7 mouse cellular contexts compared by ENCODE assay signal in genomic region chr6:73247452-73247851, GRCm38 (mm10). TPM values are rescaled to one million over a fixed set of nuclear protein-coding genes. Genes with fewer than 3 reads are reported as not detected.
DNase-seq lines count a peak whose midpoint lies in the region; ATAC-seq lines count a peak whose summit lies in the region.

No protein-coding gene starts in this region.

- peak overlapping the region; percentile 77 for H3K4me2 ChIP-seq in heart, embryonic 15.5 days
- H3K4me2 ChIP-seq in limb, embryonic 13.5 days (replicated peaks) = peak overlapping the region; percentile 73

- peak overlapping the region; percentile 96; the same call in 1 of the 2 replicates for H3K9ac ChIP-seq in heart, embryonic 15.5 days
- H3K9ac ChIP-seq in limb, embryonic 13.5 days = no peak overlapping the region

- DNase-seq in right cerebral cortex, postnatal 4 days = peak; percentile 30
- no peak for DNase-seq in right cerebral cortex, postnatal 25 days
- peak; percentile 77 for DNase-seq in naive thymus-derived CD4-positive, alpha-beta T cell, adult 2 months (ENCODE audit: low read depth)
- no peak for DNase-seq in layer of hippocampus, adult 9-11 months

- H3K27ac ChIP-seq in brown adipose tissue, adult 24 weeks (replicated peaks; ENCODE audit: low read depth, low read length) = no peak overlapping the region
- no peak overlapping the region for H3K27ac ChIP-seq in heart, embryonic 15.5 days
- H3K27ac ChIP-seq in limb, embryonic 13.5 days = no peak overlapping the region

- no peaks in the 10 kb centered on the region for H3K27me3 ChIP-seq in heart, embryonic 15.5 days
- no peaks in the 10 kb centered on the region for H3K27me3 ChIP-seq in limb, embryonic 13.5 days

- H3K9me3 ChIP-seq in heart, embryonic 15.5 days (replicated peaks) = no peaks in the 10 kb centered on the region
- H3K9me3 ChIP-seq in limb, embryonic 13.5 days = no peaks in the 10 kb centered on the region

- 46% methylated on average over 4 of the region's 4 CpGs for WGBS in heart, embryonic 15.5 days
- WGBS in limb, embryonic 13.5 days = 46% methylated on average over 4 of the region's 4 CpGs

- no peak for ATAC-seq in heart, embryonic 15.5 days (replicated peaks; ENCODE audit: insufficient number of reproducible peaks, insufficient read depth, low FRiP score, low read depth)
- no peak for ATAC-seq in limb, embryonic 13.5 days (ENCODE audit: low FRiP score, low read depth)

- H3K36me3 ChIP-seq in heart, embryonic 15.5 days = no peaks in the 10 kb centered on the region
- peaks cover 4% of the 10 kb centered on the region for H3K36me3 ChIP-seq in limb, embryonic 13.5 days

- H3K4me3 ChIP-seq in brown adipose tissue, adult 24 weeks (ENCODE audit: insufficient read depth, low read depth, low read length) = peak overlapping the region; percentile 78; the same call in 1 of the 2 replicates
- H3K4me3 ChIP-seq in heart, embryonic 15.5 days = peak overlapping the region; percentile 94
- peak overlapping the region; percentile 97 for H3K4me3 ChIP-seq in limb, embryonic 13.5 days

- peaks cover 9% of the 10 kb centered on the region for H3K4me1 ChIP-seq in brown adipose tissue, adult 24 weeks (ENCODE audit: control insufficient read depth, insufficient read depth, insufficient read length, low read length)
- H3K4me1 ChIP-seq in heart, embryonic 15.5 days (replicated peaks) = peaks cover 19% of the 10 kb centered on the region
- H3K4me1 ChIP-seq in limb, embryonic 13.5 days = peaks cover 14% of the 10 kb centered on the region

RNA-seq across cellular contexts. Expression of gene Suclg1, which starts 0.7 kb away (rescaled TPM):
- polyA plus RNA-seq in brown adipose tissue, adult 24 weeks (2012; ENCODE audit: insufficient read depth, insufficient read length, missing spikeins) = 2,272 and 2,335 TPM in 2 replicates
- 267 and 302 TPM in 2 replicates for polyA plus RNA-seq in heart, embryonic 15.5 days (2015; fragmentation: Nextera tagmentation; extraction: Ambion mirVana)
- polyA plus RNA-seq in limb, embryonic 13.5 days (2015; fragmentation: Nextera tagmentation; extraction: Ambion mirVana) = 149 and 157 TPM in 2 replicates

RNA-seq across cellular contexts. Expression of gene Dnah6, which starts 26.0 kb away (rescaled TPM):
- polyA plus RNA-seq in brown adipose tissue, adult 24 weeks (2012; ENCODE audit: insufficient read depth, insufficient read length, missing spikeins) = not detected in 2 replicates
- 0.11 TPM in 2 replicates for polyA plus RNA-seq in heart, embryonic 15.5 days (2015; fragmentation: Nextera tagmentation; extraction: Ambion mirVana)
- 0.01 and 0.03 TPM in 2 replicates for polyA plus RNA-seq in limb, embryonic 13.5 days (2015; fragmentation: Nextera tagmentation; extraction: Ambion mirVana)

Comparison
In these comparisons a context has a peak if more than half of its experiments do, and no peak if none do; other contexts are left out.
1. DNase-seq: peak in right cerebral cortex, postnatal 4 days (single experiment) and naive thymus-derived CD4-positive, alpha-beta T cell, adult 2 months (single experiment); none in right cerebral cortex, postnatal 25 days (single experiment) and layer of hippocampus, adult 9-11 months (single experiment).
2. Peak in every context shown above with its lines, with median percentiles within 50 percentile points of each other: H3K4me3 ChIP-seq.